Mouse (Mus musculus): ENCODE measurements around the gene Taf10.

Gene Taf10

DNA sequence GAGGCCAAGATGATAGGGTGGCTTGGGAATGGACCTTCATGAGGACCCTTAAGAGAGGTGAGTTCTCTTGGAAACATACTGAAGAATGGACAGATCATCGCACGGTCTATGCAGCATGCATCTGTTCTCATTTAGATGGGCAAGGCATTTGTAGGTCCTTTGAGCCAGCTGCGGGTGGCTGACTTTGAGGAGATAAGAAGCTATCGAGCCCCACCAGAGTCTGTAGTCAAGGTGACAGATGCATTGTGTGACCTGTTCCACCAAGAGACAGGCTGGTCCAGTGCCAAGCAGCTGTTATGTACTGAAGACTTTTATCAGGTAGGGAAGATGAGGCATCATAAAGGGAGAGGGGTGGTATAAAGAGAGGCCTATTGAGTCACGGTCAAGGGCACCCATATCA, 35.4 kb downstream of the Taf10 start:
- no peak for DNase-seq

DNA sequence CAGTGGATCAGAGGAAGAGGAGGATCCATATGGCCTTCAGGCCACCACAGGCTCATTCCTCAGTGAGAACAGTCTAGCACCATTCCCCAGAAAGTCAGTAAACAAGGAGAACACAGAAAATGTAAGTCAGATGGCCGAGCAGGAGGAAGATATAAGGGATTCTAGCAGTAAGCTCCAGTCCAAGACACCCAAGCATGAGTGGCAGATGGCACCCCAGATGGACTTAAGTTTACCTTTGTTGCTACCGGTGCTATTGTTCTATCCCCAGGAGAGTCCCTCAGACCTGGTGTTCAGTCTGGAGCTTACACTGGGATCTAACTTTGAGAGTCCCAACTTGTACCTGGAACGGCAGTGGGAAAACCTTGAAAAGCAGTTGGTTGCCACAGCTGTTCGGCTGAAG, 40.3 kb downstream of the Taf10 start:
- DNase-seq, result no peak

DNA sequence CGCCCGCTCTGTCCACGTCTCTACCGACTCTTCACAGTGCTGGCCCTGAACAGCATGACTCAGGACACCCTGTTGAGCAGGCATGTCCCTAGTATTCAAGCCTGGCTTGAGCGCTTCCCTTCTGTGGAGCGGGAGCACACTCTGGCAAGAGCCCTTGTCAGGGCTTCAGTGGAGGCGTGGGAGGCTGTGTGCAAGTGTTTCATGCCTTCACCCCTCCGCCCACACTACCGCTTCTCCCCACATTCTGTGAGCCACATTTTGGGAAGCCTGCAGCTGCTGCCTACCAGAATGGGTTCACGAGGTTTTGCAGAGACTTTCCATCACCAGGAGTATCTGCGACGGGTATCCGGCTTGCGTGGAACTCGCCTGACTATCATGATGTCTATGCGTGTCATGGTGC, 41.0 kb downstream of the Taf10 start:
- DNase-seq, result no peak

DNA sequence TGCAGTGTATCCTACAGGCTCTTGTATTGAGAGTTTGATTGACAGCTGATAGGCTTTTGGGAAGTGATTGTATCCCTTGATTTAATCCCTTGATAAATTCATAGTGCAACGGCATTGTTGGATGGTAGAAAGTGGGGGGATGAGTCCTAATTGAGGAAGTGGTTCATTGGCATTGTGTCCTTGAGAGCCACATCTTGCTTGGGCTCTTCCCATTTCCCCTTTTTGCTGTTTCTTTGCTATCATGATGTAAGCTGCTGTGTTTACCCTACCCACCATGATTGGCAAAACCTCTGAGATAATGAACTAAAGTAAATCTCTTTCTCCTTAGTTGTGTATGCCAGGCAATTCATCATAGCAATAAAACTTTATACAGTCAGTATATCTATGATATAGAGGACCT, 53.3 kb downstream of the Taf10 start:
- DNase-seq, result no peak

Data from kidney, adult 9 months (tissue).